Mouse (Mus musculus): Measurements from ENCODE around the gene Tnip1.

DNA sequence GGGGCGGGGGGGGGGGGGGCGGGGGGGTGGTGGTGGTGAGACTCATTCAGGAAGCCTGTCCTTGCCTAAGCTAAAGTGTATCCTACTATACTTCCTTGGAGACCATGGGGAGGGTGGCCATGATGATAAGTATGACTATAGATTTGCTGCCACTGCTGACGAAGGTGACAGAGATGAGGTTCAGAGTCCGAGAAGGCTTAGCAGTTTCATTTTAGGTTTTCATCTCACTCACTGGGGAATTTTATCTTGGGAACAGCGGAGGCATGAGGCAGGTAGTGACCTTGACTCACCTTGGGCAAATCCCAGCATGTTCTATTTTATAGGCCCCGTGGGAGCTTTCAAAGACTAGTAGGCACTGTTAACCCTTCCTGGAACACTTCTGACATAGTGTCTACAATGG is 10.1 kb upstream of the Tnip1 start:
- TF ChIP-seq CTCF (IDR thresholded peaks at IDR 0.05; ENCODE audit: low read depth) (no peak), EP300 (IDR thresholded peaks at IDR 0.05; ENCODE audit: low read depth) (no peak)
